Mouse (Mus musculus) limb, embryonic 11.5 days (tissue): ENCODE results near the gene Abhd14b. TPM values are rescaled to one million over a fixed set of nuclear protein-coding genes. Genes with fewer than 3 reads are reported as not detected.

Source experiments
- ATAC-seq: fragments of 200-750 bp; cut with Nextera tagmentation; 2 replicates; pipeline ENCODE4 v1.8.0; 2017; ENCODE audit warnings: low read depth; ENCODE audit not compliant: insufficient number of reproducible peaks, low FRiP score, low TSS enrichment
- DNase-seq: peaks from one replicate; pipeline ENCODE4 v3.0.0-alpha.2; 2015; ENCODE audit warnings: low spot score
- H3K27ac ChIP-seq: fragments of 300-500 bp; sonication (generic); replicated peaks from 2 replicates; pipeline ENCODE4 v1.5.1; 2014; ENCODE audit warnings: low read depth, mild to moderate bottlenecking, low read length
- H3K27me3 ChIP-seq: fragments of 300-500 bp; sonication (generic); 2 replicates; pipeline ENCODE4 v1.6.1; 2014; ENCODE audit warnings: mild to moderate bottlenecking, low read length, mixed read lengths; ENCODE audit not compliant: control insufficient read depth, insufficient read depth
- H3K36me3 ChIP-seq: fragments of 300-500 bp; sonication (generic); 2 replicates; pipeline ENCODE4 v1.6.1; 2014; ENCODE audit warnings: mild to moderate bottlenecking, low read length, moderate library complexity, mixed read lengths; ENCODE audit not compliant: control insufficient read depth, insufficient read depth
- H3K4me1 ChIP-seq: fragments of 300-500 bp; sonication (generic); 2 replicates; pipeline ENCODE4 v1.6.1; 2014; ENCODE audit warnings: low read length, mixed read lengths; ENCODE audit not compliant: control insufficient read depth, insufficient read depth
- H3K4me2 ChIP-seq: fragments of 300-500 bp; sonication (generic); 2 replicates; pipeline ENCODE4 v1.6.1; 2014; ENCODE audit warnings: low read depth, mild to moderate bottlenecking, moderate library complexity; ENCODE audit not compliant: severe bottlenecking
- H3K4me3 ChIP-seq: fragments of 300-500 bp; sonication (generic); 2 replicates; pipeline ENCODE4 v1.5.1; 2014; ENCODE audit warnings: low read depth, low read length
- H3K9ac ChIP-seq: fragments of 300-500 bp; sonication (generic); 2 replicates; pipeline ENCODE4 v1.6.1; 2014; ENCODE audit warnings: mild to moderate bottlenecking, low read length
- H3K9me3 ChIP-seq: fragments of 300-500 bp; sonication (generic); 2 replicates; pipeline ENCODE4 v1.6.1; 2016; ENCODE audit warnings: low read length; ENCODE audit not compliant: control insufficient read depth
- WGBS: fragments of 180-500 bp; shearing (Covaris S2); extraction: QIAGEN DNeasy Blood & Tissue Kit; methylation state at CpG from one replicate; pipeline ENCODE4 v1.1.7; 2014; 5-methylcytosine and 5-hydroxymethylcytosine counted together
- polyA plus RNA-seq: library from polyadenylated mRNA; unstranded; fragments of >200 nt; fragmentation: Nextera tagmentation; extraction: Ambion mirVana; gene quantifications from 2 replicates; pipeline ENCODE4 v1.2.1, GENCODE M21; 2014

Abhd14b gene
- polyA plus RNA-seq, 1 experiment from 2014 or later = 9.3 TPM

GRCm38 (mm10) chr9:106442680-106443079, 4.6 kb upstream of the Abhd14b start:
- H3K27me3 ChIP-seq = no peaks in the 10 kb centered on the region
- 80% methylated on average over 5 of the region's 5 CpGs for WGBS
- DNase-seq = no peak

DNA sequence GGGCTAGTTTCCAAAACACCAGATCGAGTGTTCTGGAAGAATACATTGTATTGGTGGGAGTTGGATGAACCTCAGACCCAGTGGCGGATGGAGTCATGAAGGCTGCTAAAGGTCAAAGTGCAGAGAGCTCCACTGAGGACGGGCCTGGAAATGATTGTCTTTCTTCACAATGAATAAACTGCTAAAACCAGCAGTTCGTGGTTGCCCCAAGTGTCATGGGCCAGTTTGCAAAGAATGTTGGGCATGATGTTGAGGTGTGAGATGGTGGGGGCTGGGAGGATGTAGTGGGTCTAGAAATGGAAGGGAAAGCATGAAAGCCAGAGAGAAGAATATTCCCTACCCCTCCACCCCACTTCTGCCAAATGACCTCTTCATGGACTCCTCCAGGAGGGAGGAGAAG, 2.4 kb upstream of the Abhd14b start:
- H3K9ac ChIP-seq = no peak overlapping the region
- no peak overlapping the region for H3K4me2 ChIP-seq
- H3K4me3 ChIP-seq = no peak overlapping the region
- ATAC-seq (no peak), DNase-seq (no peak)
- H3K9me3 ChIP-seq = no peaks in the 10 kb centered on the region
- H3K4me1 ChIP-seq = peaks cover 18% of the 10 kb centered on the region
- no peaks in the 10 kb centered on the region for H3K27me3 ChIP-seq
- 0 out of 2 replicates have a peak, but pooled peaks cover 2% of the 10 kb centered on the region for H3K36me3 ChIP-seq
- WGBS = 78% methylated on average over 4 of the region's 4 CpGs
- no peak overlapping the region for H3K27ac ChIP-seq

More at GRCm38 (mm10) chr9:106442680-106443079, 4.6 kb upstream of the Abhd14b start:
- H3K36me3 ChIP-seq = 0 out of 2 replicates have a peak, but pooled peaks cover 2% of the 10 kb centered on the region
- ATAC-seq = no peak
- no peak overlapping the region for H3K9ac ChIP-seq
- no peak overlapping the region for H3K4me3 ChIP-seq
- no peak overlapping the region for H3K4me2 ChIP-seq
- H3K4me1 ChIP-seq = peaks cover 11% of the 10 kb centered on the region
- H3K9me3 ChIP-seq = no peaks in the 10 kb centered on the region
- H3K27ac ChIP-seq = no peak overlapping the region

- no peak for DNase-seq
- Histone ChIP-seq H3K9me3 (no peaks in the 10 kb centered on the region), H3K36me3 (no peaks in the 10 kb centered on the region; the same call in 1 of the 2 replicates), H3K4me2 (peak overlapping the region; percentile 76; the same call in 1 of the 2 replicates), H3K4me1 (peaks cover 49% of the 10 kb centered on the region), H3K9ac (no peak overlapping the region), H3K4me3 (no peak overlapping the region), H3K27me3 (no peaks in the 10 kb centered on the region), H3K27ac (no peak overlapping the region)
- no peak for ATAC-seq
- 40% methylated on average over 9 of the region's 9 CpGs for WGBS
These were observed 692 bp downstream of the Abhd14b start for GRCm38 (mm10) chr9:106447951-106448350.

DNA sequence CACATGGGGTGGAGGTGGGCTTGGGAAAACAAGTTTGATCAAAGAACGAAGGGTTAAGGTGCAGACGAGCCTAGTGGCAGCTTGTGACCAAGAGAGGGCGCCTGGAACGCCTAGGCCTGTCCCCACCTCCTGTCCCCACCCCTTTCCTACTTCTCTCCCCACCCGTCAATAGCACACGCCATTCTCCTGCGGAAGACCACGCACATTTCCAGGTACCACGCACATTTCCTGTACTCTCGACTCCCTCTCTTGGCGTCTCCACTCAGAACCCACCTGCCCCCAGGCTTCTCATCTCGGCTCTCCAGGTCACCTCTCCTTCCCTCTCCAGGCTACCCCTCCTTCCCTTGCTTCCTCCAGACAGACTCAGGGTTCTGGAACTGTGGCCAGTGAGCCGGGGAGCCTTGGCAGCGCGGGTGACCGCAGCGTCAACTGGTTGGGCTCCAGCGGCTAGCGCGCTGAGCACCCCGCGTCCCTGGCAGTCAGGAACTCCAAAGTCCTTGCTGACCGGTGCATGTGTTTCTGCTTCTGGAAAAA, 1.3 kb downstream of the Abhd14b start:
- no peaks in the 10 kb centered on the region for H3K9me3 ChIP-seq
- peak overlapping the region; percentile 34 for H3K4me3 ChIP-seq
- peak overlapping the region; percentile 47; the same call in 1 of the 2 replicates for H3K9ac ChIP-seq
- H3K27me3 ChIP-seq = no peaks in the 10 kb centered on the region
- H3K36me3 ChIP-seq = no peaks in the 10 kb centered on the region; the same call in 1 of the 2 replicates
- peak overlapping the region; percentile 76 for H3K4me2 ChIP-seq
- ATAC-seq (peak; percentile 41), DNase-seq (peak; percentile 77)
- H3K27ac ChIP-seq = no peak overlapping the region
- WGBS = under 1% methylated on average over 23 of the region's 23 CpGs
- H3K4me1 ChIP-seq = peaks cover 49% of the 10 kb centered on the region

DNA sequence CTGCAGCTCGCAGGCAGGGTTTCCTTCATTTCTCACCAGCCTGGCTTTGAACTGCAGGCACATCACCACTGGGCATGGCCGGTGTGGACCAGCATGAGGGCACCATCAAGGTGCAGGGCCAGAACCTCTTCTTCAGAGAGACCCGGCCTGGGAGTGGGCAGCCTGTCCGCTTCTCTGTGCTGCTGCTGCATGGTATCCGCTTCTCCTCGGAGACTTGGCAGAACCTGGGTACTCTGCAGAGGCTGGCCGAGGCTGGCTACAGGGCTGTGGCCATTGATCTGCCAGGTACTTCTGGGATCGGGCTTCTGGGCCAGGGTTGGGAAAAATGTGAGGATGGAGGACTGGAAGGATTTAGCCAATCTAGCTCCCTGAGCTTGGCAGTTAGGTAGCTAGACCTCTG, 2.7 kb downstream of the Abhd14b start:
- Histone ChIP-seq H3K4me2 (0 out of 2 replicates have a peak overlapping the region, but pooled peaks have one; percentile 4), H3K4me3 (no peak overlapping the region), H3K36me3 (no peaks in the 10 kb centered on the region; the same call in 1 of the 2 replicates), H3K9ac (no peak overlapping the region), H3K4me1 (peaks cover 50% of the 10 kb centered on the region), H3K9me3 (no peaks in the 10 kb centered on the region), H3K27me3 (no peaks in the 10 kb centered on the region), H3K27ac (no peak overlapping the region)
- DNase-seq (no peak), ATAC-seq (no peak)
- 86% methylated on average over 8 of the region's 8 CpGs for WGBS

DNA sequence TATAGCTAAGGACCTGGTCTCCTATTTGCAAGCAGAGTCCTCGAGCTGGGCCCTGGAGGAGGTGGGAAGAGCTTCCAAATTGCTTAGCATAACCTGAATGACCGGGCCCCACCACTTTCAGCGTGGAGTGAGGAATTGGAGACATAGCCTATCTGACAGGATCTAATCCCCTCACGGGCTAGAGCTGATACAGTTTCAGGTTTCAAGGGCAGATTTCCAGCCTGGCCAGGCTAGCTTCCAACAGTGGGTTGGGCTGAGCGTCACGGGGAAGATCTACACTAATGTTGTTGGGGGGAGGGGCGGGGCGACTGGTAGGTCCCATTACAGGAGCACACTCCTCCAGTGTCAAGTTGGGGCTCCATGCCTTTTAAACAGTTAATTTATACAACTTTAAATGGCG, 3.4 kb downstream of the Abhd14b start:
- H3K4me2 ChIP-seq = 0 out of 2 replicates have a peak overlapping the region, but pooled peaks have one; percentile 20
- H3K27ac ChIP-seq = no peak overlapping the region; the same call in 1 of the 2 replicates
- no peaks in the 10 kb centered on the region for H3K9me3 ChIP-seq
- no peaks in the 10 kb centered on the region for H3K27me3 ChIP-seq
- no peak overlapping the region for H3K9ac ChIP-seq
- H3K4me1 ChIP-seq = peaks cover 57% of the 10 kb centered on the region
- 3% methylated on average over 9 of the region's 9 CpGs for WGBS
- H3K4me3 ChIP-seq = no peak overlapping the region
- ATAC-seq = no peak
- DNase-seq = peak; percentile 56
- no peaks in the 10 kb centered on the region; the same call in 1 of the 2 replicates for H3K36me3 ChIP-seq

DNA sequence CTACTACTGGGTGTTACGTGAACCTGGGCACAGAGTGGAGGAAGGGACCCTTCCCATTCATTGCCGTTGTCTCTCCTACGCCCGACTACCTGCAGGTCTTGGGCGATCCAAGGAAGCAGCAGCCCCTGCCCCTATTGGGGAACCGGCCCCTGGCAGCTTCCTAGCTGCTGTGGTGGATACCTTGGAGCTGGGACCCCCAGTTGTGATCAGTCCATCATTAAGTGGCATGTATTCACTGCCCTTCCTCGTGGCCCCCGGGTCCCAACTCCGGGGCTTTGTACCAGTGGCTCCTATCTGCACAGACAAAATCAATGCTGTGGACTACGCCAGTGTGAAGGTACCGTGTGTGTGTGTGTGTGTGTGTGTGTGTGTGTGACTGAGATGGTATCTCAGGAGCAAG, 4.0 kb downstream of the Abhd14b start:
- Histone ChIP-seq H3K9me3 (no peaks in the 10 kb centered on the region), H3K36me3 (no peaks in the 10 kb centered on the region; the same call in 1 of the 2 replicates), H3K27me3 (no peaks in the 10 kb centered on the region), H3K4me2 (0 out of 2 replicates have a peak overlapping the region, but pooled peaks have one; percentile 12), H3K4me3 (no peak overlapping the region), H3K27ac (0 out of 2 replicates have a peak overlapping the region, but pooled peaks have one; percentile 14), H3K9ac (0 out of 2 replicates have a peak overlapping the region, but pooled peaks have one; percentile 22), H3K4me1 (peaks cover 63% of the 10 kb centered on the region)
- DNase-seq = no peak
- ATAC-seq = no peak
- 75% methylated on average over 11 of the region's 11 CpGs for WGBS

DNA sequence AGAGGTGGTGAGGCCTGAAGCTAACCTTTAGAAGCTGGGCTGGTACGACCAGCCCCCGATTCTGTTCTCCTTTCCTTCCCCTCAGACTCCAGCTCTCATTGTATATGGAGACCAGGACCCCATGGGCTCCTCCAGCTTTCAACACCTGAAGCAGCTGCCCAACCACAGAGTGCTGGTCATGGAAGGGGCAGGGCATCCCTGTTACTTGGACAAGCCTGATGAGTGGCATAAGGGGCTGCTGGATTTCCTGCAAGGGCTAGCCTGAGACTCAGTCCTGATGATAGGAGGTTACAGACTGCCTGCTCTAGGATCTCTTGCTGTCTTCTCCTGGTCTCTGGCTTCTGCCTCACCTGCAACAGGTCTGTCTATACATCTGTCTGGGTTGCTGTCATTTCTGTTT, 4.6 kb downstream of the Abhd14b start:
- 0 out of 2 replicates have a peak overlapping the region, but pooled peaks have one; percentile 14 for H3K27ac ChIP-seq

More for the DNA sequence above, 4.6 kb downstream of the Abhd14b start:
- DNase-seq (no peak), ATAC-seq (no peak)
- Histone ChIP-seq H3K4me1 (peaks cover 69% of the 10 kb centered on the region), H3K4me3 (no peak overlapping the region), H3K4me2 (peak overlapping the region; percentile 79), H3K9me3 (no peaks in the 10 kb centered on the region), H3K9ac (no peak overlapping the region; the same call in 1 of the 2 replicates), H3K27me3 (no peaks in the 10 kb centered on the region), H3K36me3 (no peaks in the 10 kb centered on the region; the same call in 1 of the 2 replicates)
- 33% methylated on average over 2 of the region's 2 CpGs for WGBS
